Mouse (Mus musculus): Measurements from ENCODE around the gene Gm20388.

- no peak for TF ChIP-seq GATA1 (IDR thresholded peaks at IDR 0.05; ENCODE audit: low read length)
- no peak for TF ChIP-seq TAL1 (IDR thresholded peaks at IDR 0.05; ENCODE audit: low read length)
These were observed 1446.8 kb downstream of the Gm20388 start for GRCm38 (mm10) chr8:121357451-121357850.

Measured in erythroblast, embryonic 14.5 days (primary cell).